Mouse (Mus musculus) CD8-positive naive resting alpha-beta T cell, adult 2 months (primary cell): Measurements from ENCODE around the gene Traf2.

Experiments used
- DNase-seq, 2 experiments: peaks; one replicate each; pipeline ENCODE4 v3.0.0; 2022; ENCODE audit warnings: low read depth in 2 of 2, low spot score in 2 of 2

Traf2 gene

DNA sequence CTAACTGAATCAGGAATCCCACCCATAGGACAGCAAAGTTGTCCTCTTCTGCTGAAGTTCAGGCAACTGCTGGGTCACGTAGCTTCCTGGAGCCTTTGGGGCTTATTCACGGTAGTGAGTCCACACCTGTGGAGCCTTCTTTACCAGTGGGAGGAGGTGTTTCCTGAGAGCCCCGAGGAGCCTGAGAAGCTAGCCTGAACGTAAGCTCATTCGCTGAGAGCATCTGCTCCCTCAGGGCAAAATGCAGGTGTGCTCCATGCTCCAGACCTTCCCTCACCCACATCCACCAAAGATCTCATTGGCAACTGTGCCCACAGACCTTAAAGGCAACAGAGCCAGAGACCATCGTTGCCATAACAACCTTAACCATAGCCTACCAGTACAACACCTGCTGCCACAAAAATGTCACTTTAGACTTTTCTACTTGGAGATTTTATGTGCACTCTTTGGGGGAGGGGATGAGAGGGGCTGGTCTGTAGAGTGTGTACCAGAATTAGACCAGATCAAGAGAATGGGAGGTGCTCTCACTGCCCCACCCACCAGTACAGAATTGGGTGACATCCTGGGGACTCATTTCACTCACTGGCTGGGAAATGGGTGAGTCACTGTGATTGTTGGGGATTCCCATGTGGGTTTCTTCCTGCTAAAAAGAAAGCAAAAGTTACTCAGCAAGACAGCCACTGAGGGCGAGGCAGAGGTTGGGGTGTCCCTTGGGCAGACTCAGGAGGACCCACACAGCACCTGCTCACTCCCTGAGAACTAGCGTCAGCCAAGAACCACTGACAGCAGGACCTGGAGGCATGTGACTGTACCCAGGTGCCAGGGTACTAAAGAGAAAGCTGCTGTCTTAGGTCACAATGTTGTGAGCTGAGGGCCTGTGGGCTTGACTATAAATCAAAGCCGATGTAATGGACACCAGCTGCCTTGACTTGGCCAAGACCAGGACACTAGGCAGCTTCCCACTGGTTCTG, 2.6 kb upstream of the Traf2 start:
- peak; percentile 62 to 63 for DNase-seq

DNA sequence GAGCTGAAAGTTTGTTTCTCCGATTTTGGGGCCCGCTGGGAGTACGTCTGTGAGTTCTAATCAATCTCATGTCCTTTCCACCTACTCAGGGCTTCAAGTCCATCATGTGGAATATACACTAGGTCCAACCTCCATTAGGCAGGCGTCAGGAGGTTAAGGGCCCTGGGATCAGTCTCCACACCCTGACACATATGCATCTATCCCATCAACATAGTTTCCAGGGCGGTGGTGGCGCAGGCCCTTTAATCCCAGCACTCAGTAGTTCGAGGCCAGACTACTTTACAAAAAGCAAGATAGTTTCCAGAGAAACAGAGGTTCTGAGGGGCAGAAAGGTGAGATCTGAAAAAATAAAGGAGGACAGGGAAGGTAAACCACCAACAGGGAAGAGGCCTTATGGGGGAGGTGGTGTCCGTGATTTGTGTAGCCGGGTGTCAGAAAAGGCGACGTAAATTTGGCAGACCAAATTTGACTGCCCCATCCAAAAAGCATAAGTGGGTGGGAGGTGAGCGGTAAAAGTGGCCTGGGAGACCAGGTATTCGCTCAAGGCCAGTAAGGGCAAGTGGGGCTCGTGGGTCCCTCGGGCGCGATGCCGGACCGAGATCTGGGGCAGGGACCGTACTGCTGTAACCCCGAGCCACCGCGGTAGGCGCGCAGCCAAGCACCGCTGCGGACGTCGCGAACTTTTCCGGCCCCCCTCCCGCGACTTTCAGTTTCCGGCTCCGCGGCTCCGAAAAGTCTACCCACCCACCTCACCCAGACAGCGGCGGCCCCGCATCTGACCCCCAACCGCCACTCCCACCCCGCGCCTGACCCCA, 537 bp downstream of the Traf2 start:
- no peak for DNase-seq

- no peak for DNase-seq
These were observed 4.9 kb downstream of the Traf2 start for GRCm38 (mm10) chr2:25541644-25542367.

DNA sequence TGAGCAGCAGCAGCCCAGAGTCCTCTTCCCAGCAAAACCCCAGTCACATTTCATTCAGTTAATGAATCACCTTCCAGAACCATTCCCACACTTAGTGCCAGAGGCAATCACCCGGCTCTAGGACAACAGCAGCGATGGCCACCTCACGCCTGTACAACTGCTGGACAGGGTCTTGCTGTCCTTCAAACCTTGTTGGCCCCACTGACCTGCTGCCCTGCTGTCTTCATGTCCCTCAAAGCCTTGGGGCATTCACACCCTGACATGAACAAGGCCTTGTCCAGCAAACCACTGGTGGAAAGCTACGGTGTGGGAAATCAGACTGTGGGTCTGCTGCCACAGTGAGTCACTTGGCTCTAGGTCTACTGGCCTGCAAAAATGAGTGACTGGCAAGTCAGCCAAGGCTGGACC, 6.2 kb downstream of the Traf2 start:
- no peak for DNase-seq

GRCm38 (mm10) chr2:25536531-25536930, 10.2 kb downstream of the Traf2 start:
- DNase-seq, result no peak

DNA sequence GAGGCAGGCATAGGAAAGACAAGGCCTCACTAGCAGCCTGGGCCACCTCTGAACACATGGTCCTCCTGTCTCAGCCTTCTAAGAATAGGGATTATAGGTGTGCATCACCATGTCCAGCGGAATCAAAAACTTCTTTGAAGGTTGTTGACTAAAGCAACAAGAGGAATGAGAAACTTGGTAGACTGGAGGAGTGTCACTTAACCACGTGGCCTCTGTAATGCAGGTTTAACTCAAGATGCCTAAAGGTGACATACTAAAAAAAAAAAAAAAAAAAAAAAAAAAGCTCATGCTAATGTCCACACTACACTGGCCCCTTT, 11.9 kb downstream of the Traf2 start:
- no peak for DNase-seq

- DNase-seq, result peak; percentile 41 to 48
These were observed 12.4 kb downstream of the Traf2 start for GRCm38 (mm10) chr2:25534178-25534865.

DNA sequence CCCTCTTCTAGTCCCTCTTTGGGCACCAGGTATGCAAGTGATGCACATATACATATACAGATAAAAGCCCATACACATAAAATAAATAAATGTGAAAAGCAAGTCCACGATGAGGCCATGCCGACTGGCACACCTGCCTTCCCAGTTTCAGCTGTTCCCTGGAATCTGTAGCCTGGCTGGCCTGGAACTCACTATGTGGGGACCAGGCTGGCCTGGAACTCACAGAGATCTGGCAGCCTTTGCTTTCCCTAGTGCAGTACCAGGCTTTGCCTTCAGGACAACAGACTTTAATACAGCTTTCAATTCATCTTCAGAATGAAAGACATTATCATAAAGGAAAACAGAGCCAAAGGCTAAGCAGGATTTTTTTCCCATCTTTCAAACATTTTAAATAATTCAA, 13.0 kb downstream of the Traf2 start:
- DNase-seq, result no peak

GRCm38 (mm10) chr2:25526510-25527302, 20.0 kb downstream of the Traf2 start:
- no peak for DNase-seq

GRCm38 (mm10) chr2:25509912-25510311, 36.8 kb downstream of the Traf2 start:
- no peak for DNase-seq

DNA sequence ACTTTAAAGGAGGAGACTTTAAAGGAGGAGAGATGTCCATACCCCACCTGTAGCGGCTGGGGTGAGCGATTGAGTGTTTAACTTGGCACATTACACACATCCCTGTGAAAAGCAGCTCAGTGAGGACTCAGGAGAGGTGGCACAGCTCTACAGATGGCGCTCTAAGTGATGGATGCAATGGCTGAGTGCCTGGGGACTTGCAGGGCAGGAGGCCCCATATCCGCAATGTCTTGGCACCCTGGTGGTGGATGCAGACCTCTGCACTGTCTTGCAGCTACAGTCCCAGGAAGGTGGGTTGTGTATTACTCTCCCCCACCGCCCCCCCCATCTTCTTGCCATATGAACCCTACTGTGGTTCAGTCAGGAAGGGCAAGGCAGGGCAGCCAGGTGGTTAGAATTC, 39.8 kb downstream of the Traf2 start:
- no peak for DNase-seq

GRCm38 (mm10) chr2:25505860-25506259, 40.9 kb downstream of the Traf2 start:
- DNase-seq, result no peak

- DNase-seq, result no peak
These were observed 41.7 kb downstream of the Traf2 start for GRCm38 (mm10) chr2:25505000-25505399.

- no peak for DNase-seq
These were observed 42.2 kb downstream of the Traf2 start for GRCm38 (mm10) chr2:25504538-25504937.

DNA sequence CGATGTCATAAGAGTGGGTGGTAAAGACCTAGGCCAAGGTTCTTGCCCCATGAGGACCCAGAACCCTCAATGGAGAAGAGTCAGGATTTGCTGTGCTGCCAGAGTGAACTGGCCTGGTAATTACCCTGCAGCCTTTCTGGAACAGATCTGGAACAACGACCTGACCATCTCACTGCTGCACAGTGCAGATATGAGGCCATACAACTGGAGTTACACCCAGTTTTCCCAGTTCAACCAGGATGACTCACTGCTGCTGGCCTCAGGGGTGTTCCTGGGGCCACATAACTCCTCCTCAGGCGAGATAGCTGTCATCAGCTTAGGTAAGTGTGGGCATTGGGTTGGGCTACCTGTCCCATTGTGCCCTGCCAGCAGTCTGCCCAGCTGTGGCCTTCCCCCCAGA, 44.0 kb downstream of the Traf2 start:
- DNase-seq, result no peak

DNA sequence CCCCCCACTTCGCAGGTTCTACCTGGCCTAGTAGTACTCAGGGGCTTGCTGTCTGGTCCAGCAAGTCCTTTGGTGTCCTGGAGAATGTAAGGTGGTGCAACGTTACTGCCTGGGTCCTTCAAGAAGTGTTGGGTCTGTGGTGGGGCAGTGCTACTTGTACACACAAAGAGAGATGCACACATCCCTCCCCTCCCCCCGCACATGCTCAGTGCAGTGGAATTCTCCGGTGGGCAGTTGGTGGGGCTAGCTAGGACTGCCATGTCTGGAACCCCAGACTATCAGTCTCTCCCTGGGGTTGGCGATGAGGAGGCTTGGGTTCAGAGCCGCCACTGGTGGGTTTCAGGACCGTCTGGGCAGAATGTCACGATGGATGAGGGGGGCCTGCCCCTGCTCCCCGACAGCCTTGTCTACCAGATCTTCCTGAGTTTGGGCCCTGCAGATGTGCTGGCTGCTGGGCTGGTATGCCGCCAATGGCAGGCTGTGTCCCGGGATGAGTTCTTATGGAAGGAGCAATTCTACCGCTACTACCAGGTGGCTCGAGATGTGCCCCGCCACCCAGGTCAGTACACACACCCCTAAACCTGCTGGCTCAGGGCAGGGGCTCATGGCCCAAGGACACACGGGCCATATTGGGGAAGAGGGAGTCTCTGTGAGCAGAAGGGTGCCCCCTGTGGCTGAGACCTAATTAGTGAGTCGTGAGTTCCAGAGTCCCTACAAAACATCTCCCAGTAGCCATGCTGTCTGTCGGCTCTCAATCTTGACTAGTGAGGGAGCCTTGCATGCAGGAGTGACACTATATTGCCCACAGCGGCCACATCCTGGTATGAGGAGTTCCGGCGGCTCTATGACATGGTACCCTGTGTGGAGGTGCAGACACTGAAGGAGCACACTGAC, 44.9 kb downstream of the Traf2 start, which contains the start of gene C8g:
Gene C8g, minus strand, starts transcription at position 127 of the 894 bp plus-strand sequence.
- DNase-seq, result no peak

- peak; percentile 63 to 66 for DNase-seq
These were observed 45.9 kb downstream of the Traf2 start, which contains the start of gene Fbxw5 for GRCm38 (mm10) chr2:25500576-25501405. Gene Fbxw5, plus strand, starts transcription at chr2:25500750.

GRCm38 (mm10) chr2:25500071-25500575, 46.6 kb downstream of the Traf2 start:
- no peak for DNase-seq
